Mouse (Mus musculus) myocyte (in vitro differentiated cells): ENCODE results near the gene Pld5. TPM values are rescaled to one million over a fixed set of nuclear protein-coding genes. Genes with fewer than 3 reads are reported as not detected.
A peak's percentile ranks its signal among the peaks of the same experiment; 100 is the strongest.

ENCODE experiments used
- H3K27me3 ChIP-seq: one replicate; pipeline ENCODE4 v1.6.1; 2011; ENCODE audit not compliant: control insufficient read depth, insufficient read depth, insufficient read length
- H3K36me3 ChIP-seq: one replicate; pipeline ENCODE4 v1.6.1; 2011; ENCODE audit not compliant: control insufficient read depth, insufficient read depth
- H3K4me2 ChIP-seq: one replicate; pipeline ENCODE4 v1.6.1; 2011; ENCODE audit warnings: low read depth, control low read depth
- H3K4me3 ChIP-seq: one replicate; pipeline ENCODE4 v1.5.1; 2011; ENCODE audit warnings: mild to moderate bottlenecking, control low read depth, moderate library complexity
- H3K79me2 ChIP-seq: one replicate; pipeline ENCODE4 v1.6.1; 2011; ENCODE audit not compliant: control insufficient read depth, insufficient read depth
- H3ac ChIP-seq: one replicate; pipeline ENCODE4 v1.6.1; 2011; ENCODE audit not compliant: control insufficient read depth, insufficient read length
- CEBPB ChIP-seq: IDR thresholded peaks from 2 replicates; pipeline ENCODE4 v1.6.1; 2011; ENCODE audit warnings: mild to moderate bottlenecking, moderate library complexity; ENCODE audit not compliant: poor library complexity, insufficient read depth, severe bottlenecking
- E2F4 ChIP-seq: IDR thresholded peaks from one replicate; pipeline ENCODE4 v1.6.1; 2011; ENCODE audit warnings: mild to moderate bottlenecking, control low read depth, moderate library complexity; ENCODE audit not compliant: insufficient read depth
- MAX ChIP-seq: IDR thresholded peaks from one replicate; pipeline ENCODE4 v1.6.1; 2011; ENCODE audit warnings: low read depth, mild to moderate bottlenecking, control low read depth
- MYOD1 ChIP-seq, 3 experiments: IDR thresholded peaks; one replicate each; pipeline ENCODE4 v1.6.1; 2011; ENCODE audit warnings: control low read depth in 2 of 3, low read depth in 2 of 3, mild to moderate bottlenecking in 2 of 3, moderate library complexity in 1 of 3; ENCODE audit not compliant: insufficient read length in 2 of 3, control insufficient read depth in 1 of 3
- MYOG ChIP-seq, 3 experiments: IDR thresholded peaks; one replicate each; pipeline ENCODE4 v1.6.1; 2011; ENCODE audit warnings: control low read depth in 2 of 3, low read depth in 2 of 3, mild to moderate bottlenecking in 2 of 3; ENCODE audit not compliant: insufficient read length in 2 of 3, control insufficient read depth in 1 of 3, insufficient read depth in 1 of 3
- POLR2A ChIP-seq: IDR thresholded peaks from one replicate; pipeline ENCODE4 v1.6.1; 2011; ENCODE audit warnings: low read depth, mild to moderate bottlenecking, control low read depth, moderate library complexity; ENCODE audit not compliant: insufficient read length
- POLR2AphosphoS2 ChIP-seq: IDR thresholded peaks from one replicate; pipeline ENCODE4 v1.6.1; 2011; ENCODE audit warnings: low read depth, control low read depth; ENCODE audit not compliant: insufficient read length
- REST ChIP-seq: IDR thresholded peaks from one replicate; pipeline ENCODE4 v1.6.1; 2011; ENCODE audit warnings: mild to moderate bottlenecking, control low read depth, moderate library complexity; ENCODE audit not compliant: insufficient read depth, insufficient read length
- SRF ChIP-seq: IDR thresholded peaks from one replicate; pipeline ENCODE4 v1.6.1; 2011; ENCODE audit warnings: low read depth; ENCODE audit not compliant: control insufficient read depth, insufficient read length
- TCF12 ChIP-seq: IDR thresholded peaks from one replicate; pipeline ENCODE4 v1.6.1; 2011; ENCODE audit warnings: mild to moderate bottlenecking, control low read depth; ENCODE audit not compliant: poor library complexity, insufficient read depth, severe bottlenecking
- TCF3 ChIP-seq: IDR thresholded peaks from one replicate; pipeline ENCODE4 v1.6.1; 2011; ENCODE audit warnings: low read depth, control low read depth; ENCODE audit not compliant: insufficient read length
- USF1 ChIP-seq: IDR thresholded peaks from one replicate; pipeline ENCODE4 v1.6.1; 2011; ENCODE audit warnings: low read depth, mild to moderate bottlenecking, control low read depth, moderate library complexity
- polyA plus RNA-seq: library from polyadenylated mRNA; unstranded; fragments of >200 nt; fragmentation: generic; extraction: Trizol; gene quantifications from one replicate; pipeline ENCODE4 v1.2.1, GENCODE M21; 2012; ENCODE audit warnings: missing spikeins

Pld5 gene
- polyA plus RNA-seq, 1 experiment: not detected

DNA sequence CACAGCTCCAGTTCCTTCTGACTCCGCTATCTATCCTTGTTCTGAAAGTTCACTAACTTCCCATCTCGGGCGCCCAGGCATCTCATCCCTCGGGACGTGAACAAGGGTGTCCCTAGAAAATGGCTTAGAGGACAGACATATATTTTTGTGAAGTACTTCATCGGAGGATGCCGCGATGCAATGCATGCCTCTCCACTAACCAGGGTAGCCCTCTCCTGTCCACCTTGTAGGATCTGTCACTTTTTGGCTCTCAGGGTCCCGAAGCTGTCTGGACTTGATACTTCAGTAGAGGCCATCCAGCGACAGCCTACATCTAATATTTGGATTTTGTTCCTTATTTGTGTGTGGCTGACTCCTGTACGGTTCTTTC lies 484 bp upstream of the Pld5 start:
- no peak overlapping the region for H3ac ChIP-seq
- H3K4me2 ChIP-seq: no peak overlapping the region
- H3K79me2 ChIP-seq: no peaks in the 10 kb centered on the region
- TF ChIP-seq SRF: no peak
- no peak for TF ChIP-seq REST
- no peak for TF ChIP-seq MAX
- no peak for TF ChIP-seq E2F4
- TF ChIP-seq TCF3: no peak
- no peak for TF ChIP-seq USF1
- no peaks in the 10 kb centered on the region for H3K27me3 ChIP-seq
- H3K36me3 ChIP-seq: no peaks in the 10 kb centered on the region
- H3K4me3 ChIP-seq: no peak overlapping the region

DNA sequence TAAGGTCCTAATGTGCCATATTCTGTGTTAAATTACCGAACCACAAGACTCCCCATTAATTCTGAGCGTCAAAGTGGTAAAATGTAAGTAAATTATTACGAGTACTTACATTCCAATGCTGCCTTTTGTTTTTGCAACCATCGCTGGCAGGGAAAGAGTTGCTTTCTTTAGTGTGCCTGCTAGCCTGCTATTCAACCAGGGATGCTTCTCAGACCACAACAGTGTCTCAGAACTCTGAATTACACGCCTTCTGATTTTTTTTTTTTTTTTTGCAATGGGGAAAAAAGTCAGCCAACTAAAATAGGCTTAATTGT lies 26.4 kb downstream of the Pld5 start:
- TF ChIP-seq E2F4 (no peak), REST (no peak), MYOG (IDR thresholded peaks at IDR 0.05; ENCODE audit: control insufficient read depth in 1 of 3, insufficient read depth in 1 of 3, insufficient read length in 2 of 3, low read depth in 2 of 3) (no peak), POLR2AphosphoS2 (no peak), USF1 (no peak), MAX (no peak)
- H3ac ChIP-seq: no peak overlapping the region
- H3K27me3 ChIP-seq: no peaks in the 10 kb centered on the region
- peak overlapping the region; percentile 42 for H3K4me2 ChIP-seq
- H3K4me3 ChIP-seq: no peak overlapping the region
- no peaks in the 10 kb centered on the region for H3K36me3 ChIP-seq
- no peaks in the 10 kb centered on the region for H3K79me2 ChIP-seq

DNA sequence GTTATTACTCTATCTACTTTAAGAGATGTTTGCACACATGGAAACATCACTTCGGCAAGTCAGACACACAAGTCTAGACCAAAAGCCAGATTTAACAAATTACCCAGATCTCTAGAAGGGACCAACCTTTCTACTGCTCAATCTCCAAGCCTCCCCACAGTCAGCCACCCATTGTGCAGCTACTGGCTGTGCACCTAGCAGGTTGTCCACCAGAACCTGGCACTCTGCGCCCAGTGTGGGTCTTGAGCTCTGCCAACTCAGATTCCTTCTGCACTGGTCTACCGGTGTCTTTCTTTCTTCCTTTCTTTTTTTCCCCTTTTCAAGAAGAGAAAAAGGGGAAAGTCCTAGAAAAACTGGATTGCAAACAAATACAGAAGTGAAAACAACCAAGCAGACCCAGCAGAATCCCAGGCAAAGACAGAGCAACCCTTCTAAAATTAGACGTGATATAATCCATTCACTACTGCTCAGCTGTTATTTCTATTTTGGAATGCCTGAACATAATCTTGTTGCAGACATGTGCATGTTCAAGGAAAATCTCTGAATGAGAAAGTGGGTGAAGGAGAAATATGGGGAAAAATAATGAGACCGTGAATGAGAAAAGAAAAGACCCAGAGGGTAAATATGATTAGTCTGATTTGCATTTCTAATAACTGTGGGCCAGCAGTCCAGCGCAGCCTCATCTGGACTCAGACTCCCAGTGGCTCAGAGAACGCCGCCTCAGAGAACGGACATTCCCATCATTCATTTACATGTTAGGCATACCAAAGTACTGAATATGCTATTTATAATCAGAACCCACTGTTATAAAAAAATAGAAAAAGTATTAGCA lies 27.0 kb downstream of the Pld5 start:
- H3K4me2 ChIP-seq: peak overlapping the region; percentile 42
- H3K4me3 ChIP-seq: no peak overlapping the region

DNA sequence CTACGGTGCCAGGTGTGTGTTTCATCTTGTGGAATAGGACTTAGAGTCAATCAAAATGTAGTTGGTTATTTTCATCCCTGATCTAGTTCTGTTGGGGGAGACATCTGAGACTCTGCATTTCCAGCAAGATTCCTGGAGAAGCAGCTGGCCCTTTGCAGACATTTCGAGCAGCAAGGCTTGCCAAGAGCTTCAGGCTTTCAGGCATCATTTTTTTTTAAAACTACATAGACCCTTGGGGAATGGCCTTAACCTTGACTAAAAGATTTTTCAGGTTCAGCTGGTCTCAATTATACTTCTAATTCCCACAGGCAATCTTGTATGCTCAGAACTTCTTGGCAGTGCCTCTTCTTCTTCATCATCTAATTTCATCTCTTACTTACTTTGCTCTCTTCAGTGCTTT lies 35.9 kb downstream of the Pld5 start:
- no peaks in the 10 kb centered on the region for H3K27me3 ChIP-seq
- H3K4me3 ChIP-seq: no peak overlapping the region
- H3K36me3 ChIP-seq: no peaks in the 10 kb centered on the region
- no peak overlapping the region for H3ac ChIP-seq
- H3K4me2 ChIP-seq: no peak overlapping the region
- no peak for TF ChIP-seq MYOD1 (IDR thresholded peaks at IDR 0.05; ENCODE audit: control insufficient read depth in 1 of 3, insufficient read length in 2 of 3, low read depth in 2 of 3)
- no peak for TF ChIP-seq TCF3
- no peak for TF ChIP-seq TCF12
- TF ChIP-seq POLR2AphosphoS2: no peak
- TF ChIP-seq E2F4: no peak
- no peak for TF ChIP-seq MAX
- TF ChIP-seq CEBPB: no peak
- TF ChIP-seq REST: no peak
- no peak for TF ChIP-seq MYOG (IDR thresholded peaks at IDR 0.05; ENCODE audit: control insufficient read depth in 1 of 3, insufficient read depth in 1 of 3, insufficient read length in 2 of 3, low read depth in 2 of 3)
- TF ChIP-seq USF1: no peak
- TF ChIP-seq SRF: no peak
- TF ChIP-seq POLR2A: no peak
- no peaks in the 10 kb centered on the region for H3K79me2 ChIP-seq

More for the DNA sequence above, 27.0 kb downstream of the Pld5 start:
- Histone ChIP-seq H3K27me3 (no peaks in the 10 kb centered on the region), H3K36me3 (no peaks in the 10 kb centered on the region), H3K79me2 (no peaks in the 10 kb centered on the region), H3ac (no peak overlapping the region)
- TF ChIP-seq MYOG (IDR thresholded peaks at IDR 0.05; ENCODE audit: control insufficient read depth in 1 of 3, insufficient read depth in 1 of 3, insufficient read length in 2 of 3, low read depth in 2 of 3) (peak in 1 of 3 experiments; percentile 64), E2F4 (no peak), MYOD1 (IDR thresholded peaks at IDR 0.05; ENCODE audit: control insufficient read depth in 1 of 3, insufficient read length in 2 of 3, low read depth in 2 of 3) (no peak), CEBPB (no peak), TCF3 (no peak), USF1 (no peak), POLR2AphosphoS2 (no peak)

DNA sequence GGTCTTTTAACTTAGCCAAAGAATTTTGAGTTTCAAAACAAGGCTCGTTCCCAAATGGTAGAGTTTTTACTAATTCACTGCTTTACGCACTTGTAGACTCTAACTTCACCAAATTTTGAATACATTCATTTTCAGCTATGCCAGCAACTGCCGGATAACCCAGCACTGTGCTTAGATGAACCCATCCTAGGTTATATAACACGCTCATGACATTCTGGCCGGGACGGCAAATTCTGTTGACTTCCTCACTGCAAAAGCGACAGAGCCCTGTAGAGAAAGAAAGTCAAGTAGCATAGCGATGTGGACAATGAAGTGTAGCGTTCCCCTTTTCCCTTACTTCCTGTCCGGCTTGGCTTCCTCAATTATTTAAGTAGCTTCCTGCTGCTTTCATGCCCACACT lies 51.3 kb downstream of the Pld5 start:
- TF ChIP-seq CEBPB (no peak), MYOD1 (IDR thresholded peaks at IDR 0.05; ENCODE audit: control insufficient read depth in 1 of 3, insufficient read length in 2 of 3, low read depth in 2 of 3) (no peak), E2F4 (no peak), POLR2AphosphoS2 (no peak), TCF12 (no peak), MAX (no peak), TCF3 (no peak), POLR2A (no peak), MYOG (IDR thresholded peaks at IDR 0.05; ENCODE audit: control insufficient read depth in 1 of 3, insufficient read depth in 1 of 3, insufficient read length in 2 of 3, low read depth in 2 of 3) (no peak)
- Histone ChIP-seq H3K36me3 (no peaks in the 10 kb centered on the region), H3K79me2 (no peaks in the 10 kb centered on the region), H3K4me3 (no peak overlapping the region), H3K27me3 (no peaks in the 10 kb centered on the region), H3ac (no peak overlapping the region), H3K4me2 (peak overlapping the region; percentile 73)
